17 mouse cellular contexts compared by ENCODE assay signal in the genomic region with DNA sequence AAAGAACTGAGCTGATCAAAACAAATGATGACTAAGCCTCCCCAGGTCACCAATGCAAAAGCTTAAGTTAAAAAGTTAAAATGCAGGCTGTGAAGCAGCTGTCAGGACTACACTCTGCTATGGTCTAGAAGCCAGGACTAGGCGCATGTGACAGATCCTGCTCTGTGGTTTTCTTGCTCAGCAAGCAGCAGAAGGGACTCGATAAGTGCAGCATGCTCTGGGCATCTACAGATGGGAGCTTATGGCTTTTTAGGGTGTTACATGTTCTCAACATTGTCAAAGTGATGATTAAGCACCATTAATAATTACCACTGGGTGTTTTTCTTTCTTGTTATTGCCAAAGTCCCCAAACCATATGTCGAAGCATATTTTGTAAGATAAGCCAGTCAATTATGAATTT. TPM values are rescaled to one million over a fixed set of nuclear protein-coding genes. Genes with fewer than 3 reads are reported as not detected.
DNase-seq lines count a peak whose midpoint lies in the region; ATAC-seq and TF ChIP-seq lines count a peak whose summit lies in the region.
"Had no signal": no experiment of that assay in that cellular context is flagged by ENCODE, and none has a peak within 500 bp of the region (broad histone marks: within the 10 kb centered on the region; RNA-seq: fewer than 3 reads in every experiment).

No protein-coding gene starts in this region.

- WGBS in hindbrain, embryonic 15.5 days: 55% methylated on average over 3 of the region's 3 CpGs
- WGBS in hindbrain, embryonic 14.5 days: 63% methylated on average over 3 of the region's 3 CpGs

- H3K27ac ChIP-seq in hindbrain, embryonic 15.5 days (replicated peaks): no peak overlapping the region
- no peak overlapping the region for H3K27ac ChIP-seq in hindbrain, embryonic 14.5 days
- peak overlapping the region; percentile 87 for H3K27ac ChIP-seq in layer of hippocampus, adult 2 months
- H3K27ac ChIP-seq: liver, embryonic 12.5 days; macrophage; midbrain, embryonic 12.5 days had no signal

- peaks cover 19% of the 10 kb centered on the region for H3K4me1 ChIP-seq in hindbrain, embryonic 15.5 days (replicated peaks)
- H3K4me1 ChIP-seq in hindbrain, embryonic 14.5 days (replicated peaks; ENCODE audit: control insufficient read depth, insufficient read depth, low read length): peaks cover 20% of the 10 kb centered on the region
- H3K4me1 ChIP-seq: liver, embryonic 12.5 days had no signal

- no peaks in the 10 kb centered on the region for H3K36me3 ChIP-seq in hindbrain, embryonic 15.5 days
- no peaks in the 10 kb centered on the region for H3K36me3 ChIP-seq in hindbrain, embryonic 14.5 days (replicated peaks; ENCODE audit: control insufficient read depth, insufficient read depth)
- H3K36me3 ChIP-seq: liver, embryonic 12.5 days; midbrain, embryonic 12.5 days had no signal

- H3K4me3 ChIP-seq in hindbrain, embryonic 15.5 days: no peak overlapping the region
- no peak overlapping the region for H3K4me3 ChIP-seq in hindbrain, embryonic 14.5 days (replicated peaks; ENCODE audit: low read length)
- H3K4me3 ChIP-seq in layer of hippocampus, adult 2 months: no peak overlapping the region
- H3K4me3 ChIP-seq: erythroblast, embryonic 14.5 days; liver, embryonic 12.5 days; midbrain, embryonic 12.5 days had no signal

- ATAC-seq in hindbrain, embryonic 15.5 days (ENCODE audit: low FRiP score, low read depth): peak; percentile 57; the same call in 1 of the 2 replicates
- ATAC-seq in hindbrain, embryonic 14.5 days (ENCODE audit: low FRiP score): no peak
- ATAC-seq: intestine, embryonic 16.5 days; liver, embryonic 12.5 days had no signal

- H3K4me2 ChIP-seq in hindbrain, embryonic 15.5 days: no peak overlapping the region
- no peak overlapping the region for H3K4me2 ChIP-seq in hindbrain, embryonic 14.5 days (replicated peaks)
- H3K4me2 ChIP-seq: liver, embryonic 12.5 days; lung, embryonic 14.5 days; midbrain, embryonic 12.5 days had no signal

- no peak for DNase-seq in hindbrain, embryonic 14.5 days (ENCODE audit: low spot score)
- DNase-seq in right cerebral cortex, adult 18-20 months: peak; percentile 17
- DNase-seq in right cerebral cortex, postnatal 4 days: no peak
- peak; percentile 50 to 78 for DNase-seq in layer of hippocampus, adult 2 months (ENCODE audit: low spot score in 2 of 2)
- no peak for DNase-seq in heart, adult 18-20 months
- no peak for DNase-seq in lung, postnatal 25 days (ENCODE audit: low spot score)
- no peak for DNase-seq in adrenal gland, postnatal 14 days
- DNase-seq: adrenal gland, adult 8-10 months; cerebellum, adult 2 months; lung, embryonic 14.5 days had no signal

- H3K9ac ChIP-seq in hindbrain, embryonic 15.5 days: no peak overlapping the region
- no peak overlapping the region for H3K9ac ChIP-seq in hindbrain, embryonic 14.5 days
- H3K9ac ChIP-seq: liver, embryonic 12.5 days; lung, embryonic 14.5 days; midbrain, embryonic 12.5 days had no signal

- H3K9me3 ChIP-seq in hindbrain, embryonic 15.5 days: no peaks in the 10 kb centered on the region
- H3K9me3 ChIP-seq in hindbrain, embryonic 14.5 days (ENCODE audit: control insufficient read depth, low read length): no peaks in the 10 kb centered on the region
- H3K9me3 ChIP-seq: liver, embryonic 12.5 days; midbrain, embryonic 12.5 days had no signal

- no peaks in the 10 kb centered on the region for H3K27me3 ChIP-seq in hindbrain, embryonic 15.5 days
- no peaks in the 10 kb centered on the region; the same call in 1 of the 2 replicates for H3K27me3 ChIP-seq in hindbrain, embryonic 14.5 days (ENCODE audit: control insufficient read depth, insufficient read depth, low read length)
- H3K27me3 ChIP-seq: liver, embryonic 12.5 days had no signal

- TF ChIP-seq CTCF in layer of hippocampus, adult 2 months (conservative IDR thresholded peaks at IDR 0.05): no peak

RNA-seq across cellular contexts. Expression of gene Cdh11, which starts 59.9 kb away (rescaled TPM):
- 38.7 and 40.9 TPM in 2 replicates for polyA plus RNA-seq in hindbrain, embryonic 15.5 days (2015; fragmentation: Nextera tagmentation; extraction: Ambion mirVana)
- 50.4 and 61.1 TPM in 2 replicates for polyA plus RNA-seq in hindbrain, embryonic 14.5 days (2014; fragmentation: Nextera tagmentation; extraction: Ambion mirVana)
- 10 to 100 TPM; 70.5 to 77.3 TPM for total RNA-seq in layer of hippocampus, adult 2 months (2021)
- 10 to 100 TPM in 1 of 2 experiments, 1 to 10 TPM in 1; 8.2 to 12.0 TPM for total RNA-seq in heart, adult 18-20 months (2021)
- total RNA-seq in adrenal gland, postnatal 14 days (2021): 16.3 and 17.8 TPM in 2 replicates
- total RNA-seq: common myeloid progenitor, adult 5-6 weeks had no signal
- polyA plus RNA-seq: erythroblast, embryonic 14.5 days had no signal

Comparison
In these comparisons a context has a peak if more than half of its experiments do, and no peak if none do; other contexts are left out.
1. DNase-seq: peak in right cerebral cortex, adult 18-20 months (single experiment) and layer of hippocampus, adult 2 months (2 of 2); none in hindbrain, embryonic 14.5 days (single experiment), right cerebral cortex, postnatal 4 days (single experiment), heart, adult 18-20 months (0 of 2), lung, postnatal 25 days (single experiment) and adrenal gland, postnatal 14 days (single experiment).